Mouse (Mus musculus): Measurements from ENCODE around the gene Ajm1.

- no peak for TF ChIP-seq CTCF (conservative IDR thresholded peaks at IDR 0.05; ENCODE audit: low read length)
- no peak for TF ChIP-seq POU5F1 (IDR thresholded peaks at IDR 0.05; ENCODE audit: borderline replicate concordance, low read length)
These were observed 15.8 kb downstream of the Ajm1 start for GRCm38 (mm10) chr2:25565741-25566140.

Data from E14TG2a.4 (cell line).